In the genomic region with DNA sequence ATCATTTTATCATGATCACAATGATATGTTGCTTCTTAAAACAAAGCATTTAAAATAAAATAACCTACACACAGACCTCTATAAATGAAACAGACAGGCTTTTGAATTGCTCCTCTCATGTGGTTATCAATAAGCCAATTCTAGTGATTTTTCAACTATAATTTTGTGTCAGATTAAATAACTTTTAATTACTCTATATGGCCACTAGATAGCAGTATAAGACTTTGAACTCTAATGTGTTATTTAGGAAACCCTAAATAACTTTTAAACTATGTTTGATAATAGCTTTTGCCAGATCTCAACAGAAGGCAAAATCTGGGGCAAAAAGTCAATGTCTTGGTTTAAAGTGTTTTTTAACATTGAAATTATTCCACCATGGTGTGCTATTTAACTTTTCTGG, we compare ENCODE assay signal across 12 mouse cellular contexts.
DNase-seq lines count a peak whose midpoint lies in the region; ATAC-seq and TF ChIP-seq lines count a peak whose summit lies in the region.
"Had no signal": no experiment of that assay in that cellular context is flagged by ENCODE, and none has a peak within 500 bp of the region (broad histone marks: within the 10 kb centered on the region; RNA-seq: fewer than 3 reads in every experiment).

No protein-coding gene starts in this region.

- H3K27me3 ChIP-seq in hindbrain, embryonic 14.5 days (ENCODE audit: control insufficient read depth, insufficient read depth, low read length) = no peaks in the 10 kb centered on the region
- no peaks in the 10 kb centered on the region for H3K27me3 ChIP-seq in hindbrain, embryonic 16.5 days (replicated peaks; ENCODE audit: control insufficient read depth, insufficient read depth, low read length)
- no peaks in the 10 kb centered on the region for H3K27me3 ChIP-seq in midbrain, embryonic 14.5 days (ENCODE audit: control insufficient read depth, insufficient read depth, low read length)
- H3K27me3 ChIP-seq in midbrain, embryonic 16.5 days (ENCODE audit: control insufficient read depth, insufficient read depth, low read depth, low read length) = no peaks in the 10 kb centered on the region
- peaks cover 25% of the 10 kb centered on the region for H3K27me3 ChIP-seq in Patski
- H3K27me3 ChIP-seq: embryonic facial prominence, embryonic 15.5 days had no signal

- POLR2A ChIA-PET in Patski (lab: Charles Lee) = no interaction called here

- H3K27ac ChIP-seq in hindbrain, embryonic 14.5 days = no peak overlapping the region
- H3K27ac ChIP-seq in hindbrain, embryonic 16.5 days (ENCODE audit: low read depth, low read length) = no peak overlapping the region
- H3K27ac ChIP-seq in midbrain, embryonic 14.5 days (replicated peaks; ENCODE audit: low read depth, low read length) = no peak overlapping the region
- no peak overlapping the region for H3K27ac ChIP-seq in midbrain, embryonic 16.5 days (ENCODE audit: low read length)
- H3K27ac ChIP-seq: embryonic facial prominence, embryonic 15.5 days had no signal

- H3K4me3 ChIP-seq in hindbrain, embryonic 14.5 days (replicated peaks; ENCODE audit: low read length) = no peak overlapping the region
- no peak overlapping the region for H3K4me3 ChIP-seq in hindbrain, embryonic 16.5 days (ENCODE audit: low read length)
- no peak overlapping the region for H3K4me3 ChIP-seq in midbrain, embryonic 14.5 days (replicated peaks; ENCODE audit: low read depth, low read length)
- no peak overlapping the region for H3K4me3 ChIP-seq in midbrain, embryonic 16.5 days (ENCODE audit: low read depth, low read length)
- H3K4me3 ChIP-seq: embryonic facial prominence, embryonic 15.5 days had no signal

- peak; percentile 32 for TF ChIP-seq CTCF in Patski (IDR thresholded peaks at IDR 0.05)

- no peak overlapping the region for H3K9ac ChIP-seq in hindbrain, embryonic 14.5 days
- H3K9ac ChIP-seq in hindbrain, embryonic 16.5 days (ENCODE audit: low read depth, low read length) = no peak overlapping the region
- no peak overlapping the region for H3K9ac ChIP-seq in midbrain, embryonic 14.5 days (replicated peaks; ENCODE audit: low read length)
- H3K9ac ChIP-seq in midbrain, embryonic 16.5 days (ENCODE audit: low read depth, low read length) = no peak overlapping the region
- H3K9ac ChIP-seq: embryonic facial prominence, embryonic 15.5 days had no signal

- peak; percentile 56 for DNase-seq in hindbrain, embryonic 14.5 days (ENCODE audit: low spot score)
- peak; percentile 66 for DNase-seq in midbrain, embryonic 14.5 days
- DNase-seq in Patski (ENCODE audit: low read depth, low spot score) = no peak
- DNase-seq in retina, postnatal 7 days (ENCODE audit: low read depth, low spot score) = peak; percentile 0
- DNase-seq in thymus, adult 18-20 months = no peak
- no peak for DNase-seq in heart, adult 18-20 months
- DNase-seq: cerebellum, adult 8-10 months; kidney, adult 2 months; lung, adult 18-20 months had no signal

- CTCF ChIA-PET in Patski (lab: Charles Lee) = interaction anchor here (1.2 to 1.7 kb wide), 4 partner anchors 17 to 933 kb away, joined by 3 to 6 read pairs (median 4); no protein-coding TSS in a partner anchor

- no peak overlapping the region for H3K4me2 ChIP-seq in hindbrain, embryonic 14.5 days (replicated peaks)
- H3K4me2 ChIP-seq in hindbrain, embryonic 16.5 days (ENCODE audit: low read length) = no peak overlapping the region
- H3K4me2 ChIP-seq in midbrain, embryonic 14.5 days (ENCODE audit: low read length) = no peak overlapping the region
- H3K4me2 ChIP-seq in midbrain, embryonic 16.5 days (ENCODE audit: low read length) = no peak overlapping the region
- H3K4me2 ChIP-seq: embryonic facial prominence, embryonic 15.5 days had no signal

- in situ Hi-C loops in Patski (cut with MboI; ENCODE audit: low pct_unique_long_range_greater_than_20kb) = loop anchor here (5.0 kb wide), 1 partner anchor 925 kb away; no protein-coding TSS in a partner anchor

- H3K36me3 ChIP-seq in hindbrain, embryonic 14.5 days (replicated peaks; ENCODE audit: control insufficient read depth, insufficient read depth) = no peaks in the 10 kb centered on the region
- H3K36me3 ChIP-seq in hindbrain, embryonic 16.5 days (ENCODE audit: control insufficient read depth, insufficient read depth, low read length) = no peaks in the 10 kb centered on the region
- H3K36me3 ChIP-seq in midbrain, embryonic 14.5 days (ENCODE audit: control insufficient read depth, insufficient read depth, low read length) = no peaks in the 10 kb centered on the region
- H3K36me3 ChIP-seq in midbrain, embryonic 16.5 days (ENCODE audit: control insufficient read depth, insufficient read depth, low read length) = no peaks in the 10 kb centered on the region
- H3K36me3 ChIP-seq: embryonic facial prominence, embryonic 15.5 days had no signal

- no peaks in the 10 kb centered on the region for H3K4me1 ChIP-seq in hindbrain, embryonic 14.5 days (replicated peaks; ENCODE audit: control insufficient read depth, insufficient read depth, low read length)
- no peaks in the 10 kb centered on the region for H3K4me1 ChIP-seq in hindbrain, embryonic 16.5 days (ENCODE audit: control insufficient read depth, insufficient read depth, low read depth, low read length)
- H3K4me1 ChIP-seq in midbrain, embryonic 14.5 days (ENCODE audit: control insufficient read depth, insufficient read depth, low read length) = no peaks in the 10 kb centered on the region
- H3K4me1 ChIP-seq in midbrain, embryonic 16.5 days (ENCODE audit: control insufficient read depth, insufficient read depth, low read length) = no peaks in the 10 kb centered on the region
- H3K4me1 ChIP-seq: embryonic facial prominence, embryonic 15.5 days had no signal

- ATAC-seq in hindbrain, embryonic 14.5 days (ENCODE audit: low FRiP score) = no peak
- no peak for ATAC-seq in hindbrain, embryonic 16.5 days
- ATAC-seq in midbrain, embryonic 14.5 days (ENCODE audit: low FRiP score, low TSS enrichment) = no peak
- ATAC-seq in midbrain, embryonic 16.5 days = no peak
- no peak for ATAC-seq in Patski

- H3K9me3 ChIP-seq in hindbrain, embryonic 14.5 days (ENCODE audit: control insufficient read depth, low read length) = no peaks in the 10 kb centered on the region
- H3K9me3 ChIP-seq in hindbrain, embryonic 16.5 days (ENCODE audit: control insufficient read depth, low read length) = no peaks in the 10 kb centered on the region
- no peaks in the 10 kb centered on the region for H3K9me3 ChIP-seq in midbrain, embryonic 14.5 days (ENCODE audit: control insufficient read depth, low read length)
- no peaks in the 10 kb centered on the region for H3K9me3 ChIP-seq in midbrain, embryonic 16.5 days (replicated peaks; ENCODE audit: control insufficient read depth, low read length, poor library complexity, severe bottlenecking)
- H3K9me3 ChIP-seq: embryonic facial prominence, embryonic 15.5 days had no signal

Comparison
In these comparisons a context has a peak if more than half of its experiments do, and no peak if none do; other contexts are left out.
1. DNase-seq: peak in hindbrain, embryonic 14.5 days (single experiment), midbrain, embryonic 14.5 days (single experiment) and retina, postnatal 7 days (single experiment); none in Patski (single experiment), thymus, adult 18-20 months (0 of 2) and heart, adult 18-20 months (0 of 2).